Mouse (Mus musculus): Measurements from ENCODE around the gene Gm20388. TPM values are rescaled to one million over a fixed set of nuclear protein-coding genes. Genes with fewer than 3 reads are reported as not detected.

The Gm20388 gene
- polyA plus RNA-seq, 1 experiment from 2014 or later = 7.4 TPM

DNA sequence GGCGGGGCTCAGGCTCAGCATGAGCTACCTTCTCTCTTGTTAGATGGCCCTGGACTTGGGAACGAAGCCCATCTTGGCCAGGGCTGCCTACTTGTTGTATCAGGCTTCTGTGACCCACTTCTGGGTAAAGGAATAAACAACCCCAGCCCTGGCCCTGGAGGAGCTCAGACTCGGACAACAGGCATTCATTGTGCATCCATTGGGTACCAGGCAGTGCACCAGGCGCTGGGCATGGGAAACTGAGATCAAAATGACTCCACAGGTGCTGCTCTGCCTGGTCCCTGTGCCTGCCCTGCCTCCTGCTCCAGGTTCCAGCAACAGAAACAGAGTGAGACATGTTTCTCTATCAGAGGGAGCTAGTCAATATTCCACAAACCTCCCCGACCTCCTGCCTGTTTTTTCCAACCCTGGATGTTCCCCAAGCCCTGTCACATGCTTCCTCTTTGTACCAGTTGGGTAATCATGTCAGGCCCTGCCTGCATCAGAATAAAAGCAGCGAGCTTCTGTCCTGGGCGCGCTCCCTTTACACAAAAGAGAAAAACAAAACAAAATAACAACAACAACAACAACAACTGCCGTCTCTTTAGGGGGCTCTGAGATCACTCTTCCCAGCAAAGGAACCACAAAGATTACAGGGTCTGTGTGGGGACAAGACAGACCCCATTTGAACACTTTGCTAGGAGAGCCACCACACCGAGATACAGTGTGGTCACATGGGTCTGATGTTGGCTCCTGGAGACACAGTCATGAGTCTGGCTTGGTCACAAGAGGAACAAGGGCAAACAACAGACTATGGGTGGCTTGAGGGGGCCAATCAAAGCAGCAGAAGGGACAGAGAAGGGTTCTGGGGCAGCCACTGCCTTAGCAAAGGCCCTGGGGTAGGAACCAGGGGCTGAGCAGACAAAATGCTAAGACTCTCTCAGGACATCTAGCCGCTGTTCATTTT lies 708.9 kb downstream of the Gm20388 start:
- Histone ChIP-seq H3K27me3 (no peaks in the 10 kb centered on the region), H3K27ac (no peak overlapping the region), H3K4me1 (peaks cover 29% of the 10 kb centered on the region), H3K4me2 (no peak overlapping the region), H3K4me3 (replicated peaks) (no peak overlapping the region), H3K36me3 (no peaks in the 10 kb centered on the region), H3K9ac (no peak overlapping the region), H3K9me3 (replicated peaks) (no peaks in the 10 kb centered on the region)
- 75% methylated on average over 11 of the region's 11 CpGs for WGBS
- ATAC-seq (replicated peaks; ENCODE audit: low FRiP score) = no peak

DNA sequence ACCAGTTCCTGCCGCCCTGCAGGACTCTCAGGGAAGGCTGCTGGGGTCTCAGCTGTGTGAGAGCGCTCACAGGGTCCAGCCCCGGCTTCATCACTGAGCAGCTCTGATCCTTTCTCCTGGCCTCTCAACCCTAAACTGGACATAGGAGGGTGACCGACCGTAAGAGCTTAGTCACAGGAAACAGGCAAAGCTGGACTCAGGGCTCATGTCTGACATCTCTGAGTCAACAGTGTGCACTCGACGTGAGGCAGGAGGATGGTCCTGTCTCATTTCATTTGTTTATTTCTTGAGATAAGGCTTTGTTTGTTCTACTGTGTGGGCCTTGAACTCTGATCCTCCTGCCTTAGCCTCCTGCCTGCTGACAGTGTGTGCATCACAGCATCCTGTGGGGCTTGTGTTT lies 709.8 kb downstream of the Gm20388 start:
- Histone ChIP-seq H3K9me3 (replicated peaks) (no peaks in the 10 kb centered on the region), H3K4me2 (no peak overlapping the region), H3K27ac (no peak overlapping the region), H3K27me3 (no peaks in the 10 kb centered on the region), H3K36me3 (no peaks in the 10 kb centered on the region), H3K4me1 (peaks cover 35% of the 10 kb centered on the region), H3K4me3 (replicated peaks) (no peak overlapping the region), H3K9ac (no peak overlapping the region)
- WGBS = 52% methylated on average over 7 of the region's 7 CpGs
- no peak for ATAC-seq (replicated peaks; ENCODE audit: low FRiP score)

DNA sequence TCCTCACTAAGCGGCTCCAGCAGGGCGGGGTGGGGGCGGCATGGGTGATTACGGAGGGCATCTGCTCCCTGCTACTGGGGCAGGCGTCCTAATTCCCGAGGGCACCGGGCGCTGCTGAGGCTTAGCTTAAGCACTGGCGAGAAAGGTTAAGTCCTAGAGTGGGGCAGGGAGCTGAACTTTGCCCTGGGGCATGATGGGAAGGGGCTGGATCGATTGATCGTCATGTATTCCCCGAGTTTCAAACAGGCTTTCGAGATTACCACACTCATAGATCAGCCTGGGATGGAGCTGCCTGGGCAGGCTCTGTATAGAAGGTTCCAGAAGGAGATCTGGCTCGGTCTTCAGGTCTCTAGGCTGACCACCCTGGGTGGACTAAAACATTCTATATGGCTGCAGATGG lies 711.5 kb downstream of the Gm20388 start:
- 78% methylated on average over 14 of the region's 14 CpGs for WGBS
- Histone ChIP-seq H3K4me1 (peaks cover 29% of the 10 kb centered on the region), H3K9ac (no peak overlapping the region), H3K4me3 (replicated peaks) (no peak overlapping the region), H3K36me3 (no peaks in the 10 kb centered on the region), H3K27me3 (no peaks in the 10 kb centered on the region), H3K27ac (no peak overlapping the region), H3K4me2 (no peak overlapping the region), H3K9me3 (replicated peaks) (no peaks in the 10 kb centered on the region)
- ATAC-seq (replicated peaks; ENCODE audit: low FRiP score) = no peak

DNA sequence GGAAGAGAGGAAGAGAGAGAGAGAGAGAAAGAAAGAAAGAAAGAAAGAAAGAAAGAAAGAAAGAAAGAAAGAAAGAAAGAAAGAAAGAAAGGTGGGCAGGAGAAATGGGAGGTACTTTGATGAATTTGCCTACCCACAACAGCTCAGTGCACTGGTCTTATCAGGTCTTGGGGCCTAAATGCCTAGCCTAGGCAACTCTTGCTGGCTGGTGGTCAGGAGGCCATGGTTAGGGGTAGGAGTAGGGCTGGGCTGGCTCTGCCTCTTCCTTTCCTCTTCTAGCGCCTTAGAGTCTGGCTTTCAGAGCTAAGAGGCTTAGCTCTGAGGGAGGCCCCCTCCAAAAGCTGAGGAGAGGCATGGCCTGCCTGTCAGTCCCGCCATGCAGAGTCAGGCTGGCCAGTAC lies 713.0 kb downstream of the Gm20388 start:
- Histone ChIP-seq H3K4me3 (replicated peaks) (no peak overlapping the region), H3K9ac (no peak overlapping the region), H3K27ac (peak overlapping the region; percentile 32; the same call in 1 of the 2 replicates), H3K27me3 (no peaks in the 10 kb centered on the region), H3K9me3 (replicated peaks) (no peaks in the 10 kb centered on the region), H3K4me2 (no peak overlapping the region), H3K36me3 (no peaks in the 10 kb centered on the region), H3K4me1 (peaks cover 20% of the 10 kb centered on the region)
- ATAC-seq (replicated peaks; ENCODE audit: low FRiP score) = peak; percentile 61
- 32% methylated on average over 2 of the region's 2 CpGs for WGBS

DNA sequence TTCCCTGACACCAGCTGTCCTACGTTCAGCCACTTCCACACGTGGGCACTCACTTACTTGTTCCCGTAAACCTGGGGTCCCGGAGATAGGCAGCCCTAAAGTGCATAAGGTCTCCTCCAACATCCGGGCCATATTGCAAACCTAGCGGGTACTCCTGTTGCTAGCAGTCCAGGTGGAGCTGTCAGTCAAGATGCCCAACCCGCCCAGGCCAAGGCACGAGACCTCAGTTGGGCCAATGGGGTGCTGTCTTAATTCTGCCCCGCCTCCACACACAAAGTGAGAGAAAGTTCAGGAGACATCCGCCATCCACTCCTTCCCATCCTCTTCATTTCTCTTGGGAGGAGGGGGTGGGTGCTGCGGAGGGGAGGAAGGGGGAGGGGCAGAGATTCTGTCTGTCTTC lies 715.8 kb downstream of the Gm20388 start:
- no peaks in the 10 kb centered on the region for H3K9me3 ChIP-seq (replicated peaks)
- no peak overlapping the region for H3K4me2 ChIP-seq
- 60% methylated on average over 11 of the region's 11 CpGs for WGBS
- peaks cover 16% of the 10 kb centered on the region for H3K4me1 ChIP-seq
- no peak overlapping the region for H3K9ac ChIP-seq
- H3K36me3 ChIP-seq = no peaks in the 10 kb centered on the region
- ATAC-seq (replicated peaks; ENCODE audit: low FRiP score) = no peak
- no peak overlapping the region for H3K27ac ChIP-seq
- H3K4me3 ChIP-seq (replicated peaks) = no peak overlapping the region
- peaks cover 9% of the 10 kb centered on the region; the same call in 1 of the 2 replicates for H3K27me3 ChIP-seq

DNA sequence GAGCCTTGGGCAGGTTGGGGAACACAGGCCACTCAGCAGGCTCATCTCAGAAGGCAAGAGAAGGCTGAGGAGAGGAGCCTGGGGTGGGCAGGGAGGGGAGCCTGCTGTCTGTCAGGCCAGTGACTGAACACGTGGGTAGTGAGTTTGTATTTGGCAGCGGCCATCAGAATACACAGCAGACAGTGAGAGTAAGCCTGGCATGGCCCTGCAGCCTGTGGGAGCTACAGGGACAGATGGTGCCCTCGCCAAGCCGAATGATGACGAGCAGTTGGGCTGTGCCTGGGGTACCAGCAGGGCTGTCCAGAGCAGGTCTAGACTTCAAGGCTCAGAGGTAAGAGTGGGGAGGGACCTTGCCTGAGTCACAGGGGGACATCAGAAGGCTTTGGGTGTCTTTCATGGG lies 716.7 kb downstream of the Gm20388 start:
- no peaks in the 10 kb centered on the region for H3K9me3 ChIP-seq (replicated peaks)
- WGBS = 86% methylated on average over 5 of the region's 5 CpGs
- H3K27ac ChIP-seq = no peak overlapping the region
- no peak overlapping the region for H3K9ac ChIP-seq
- H3K4me1 ChIP-seq = peaks cover 16% of the 10 kb centered on the region
- H3K36me3 ChIP-seq = no peaks in the 10 kb centered on the region
- H3K4me2 ChIP-seq = no peak overlapping the region
- H3K4me3 ChIP-seq (replicated peaks) = no peak overlapping the region
- ATAC-seq (replicated peaks; ENCODE audit: low FRiP score) = no peak
- H3K27me3 ChIP-seq = peaks cover 17% of the 10 kb centered on the region

DNA sequence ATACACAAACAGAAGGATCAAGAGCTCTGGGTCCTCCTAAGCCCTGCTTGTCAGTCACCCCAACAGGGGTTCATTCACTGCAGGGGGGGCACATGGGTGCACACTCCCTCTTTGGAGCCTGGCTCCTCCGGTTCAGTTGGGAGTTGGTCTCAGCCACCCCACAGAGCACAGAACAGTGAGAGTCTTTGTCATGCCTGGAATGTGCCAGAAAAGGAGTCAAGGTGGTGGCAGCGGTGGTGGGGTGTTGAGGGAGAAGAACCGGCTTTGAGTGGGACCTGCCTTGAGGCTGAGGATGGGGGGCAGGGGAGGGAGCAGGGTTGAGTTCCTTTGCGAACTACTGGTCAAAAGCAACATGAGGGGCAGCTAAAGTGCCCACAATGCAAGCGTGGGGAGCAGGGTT lies 719.4 kb downstream of the Gm20388 start:
- WGBS = 63% methylated on average over 5 of the region's 5 CpGs
- no peak overlapping the region for H3K27ac ChIP-seq

DNA sequence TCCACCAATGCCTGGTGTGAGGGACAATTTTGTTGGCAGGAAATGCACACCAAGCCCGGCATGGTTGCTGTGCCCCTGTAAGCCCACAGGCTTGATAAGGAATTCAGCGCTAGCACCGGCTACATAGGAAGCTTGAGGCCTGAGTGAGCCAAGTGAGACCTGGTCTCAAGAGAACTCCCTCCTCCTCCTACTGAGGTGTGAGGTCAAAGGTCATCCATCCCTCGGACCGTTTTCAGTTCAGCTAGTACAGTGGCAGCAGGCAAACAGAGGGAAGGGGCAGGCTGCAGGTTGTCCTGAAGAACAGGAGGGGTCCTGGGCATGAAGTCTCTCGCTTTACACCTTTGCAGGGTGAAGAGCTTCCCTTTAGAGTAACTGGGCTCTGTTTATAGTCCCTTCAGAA lies 720.2 kb downstream of the Gm20388 start:
- no peak overlapping the region for H3K4me3 ChIP-seq (replicated peaks)
- peaks cover 15% of the 10 kb centered on the region for H3K4me1 ChIP-seq
- peaks cover 48% of the 10 kb centered on the region for H3K27me3 ChIP-seq
- no peaks in the 10 kb centered on the region for H3K36me3 ChIP-seq
- no peak overlapping the region for H3K9ac ChIP-seq
- H3K27ac ChIP-seq = no peak overlapping the region
- WGBS = 34% methylated on average over 6 of the region's 6 CpGs
- H3K4me2 ChIP-seq = no peak overlapping the region
- ATAC-seq (replicated peaks; ENCODE audit: low FRiP score) = no peak
- H3K9me3 ChIP-seq (replicated peaks) = no peaks in the 10 kb centered on the region

More for the DNA sequence above, 719.4 kb downstream of the Gm20388 start:
- Histone ChIP-seq H3K4me3 (replicated peaks) (no peak overlapping the region), H3K4me2 (no peak overlapping the region), H3K27me3 (peaks cover 43% of the 10 kb centered on the region), H3K4me1 (peaks cover 16% of the 10 kb centered on the region), H3K36me3 (no peaks in the 10 kb centered on the region), H3K9ac (no peak overlapping the region), H3K9me3 (replicated peaks) (no peaks in the 10 kb centered on the region)
- ATAC-seq (replicated peaks; ENCODE audit: low FRiP score) = no peak

DNA sequence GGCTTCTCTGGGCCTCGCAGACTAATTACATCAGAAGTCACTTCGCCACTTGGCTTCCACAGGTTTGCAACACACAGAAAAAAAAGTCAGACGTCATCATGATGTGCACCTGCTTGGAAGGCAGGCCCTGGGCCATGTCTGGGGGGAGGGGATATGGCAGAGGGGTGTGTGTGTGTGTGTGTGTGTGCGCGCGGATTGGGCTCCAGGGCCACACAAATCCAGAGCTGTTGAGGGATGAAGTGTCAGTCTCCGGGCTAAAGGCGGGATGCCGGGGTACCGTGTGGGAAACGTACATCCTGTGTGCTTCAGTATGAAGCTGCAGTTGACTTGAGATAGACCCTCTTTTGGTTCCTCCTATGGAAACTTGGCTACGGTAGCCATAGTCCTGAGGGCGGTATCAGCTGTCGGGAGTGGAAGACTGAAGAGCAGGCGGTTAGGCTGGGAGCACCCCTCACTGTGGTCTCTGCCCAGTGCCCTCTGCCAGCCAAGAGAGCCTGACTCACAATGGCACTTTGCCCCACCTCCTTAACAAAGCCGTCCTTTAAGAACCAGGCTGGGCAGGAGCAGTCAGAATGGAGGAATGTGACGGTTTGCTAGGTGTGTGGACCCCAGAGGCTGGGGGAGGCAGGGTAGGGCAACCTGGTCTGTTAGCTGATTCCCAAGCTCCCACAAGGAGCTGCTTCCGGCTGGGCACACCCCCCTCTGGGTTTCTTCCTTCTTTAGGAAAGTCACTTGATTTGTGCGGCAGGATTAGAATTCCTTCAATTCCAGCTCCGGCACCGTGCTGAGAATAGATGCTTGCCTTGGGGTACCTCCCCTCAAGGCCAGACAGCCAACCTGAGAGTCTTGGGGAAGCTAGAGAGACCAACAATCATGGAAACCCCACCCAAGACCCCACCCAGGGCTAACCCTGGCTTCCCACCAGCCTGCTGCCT lies 721.1 kb downstream of the Gm20388 start:
- ATAC-seq (replicated peaks; ENCODE audit: low FRiP score) = no peak
- WGBS = 78% methylated on average over 21 of the region's 21 CpGs
- no peaks in the 10 kb centered on the region for H3K9me3 ChIP-seq (replicated peaks)
- H3K36me3 ChIP-seq = no peaks in the 10 kb centered on the region
- no peak overlapping the region for H3K4me3 ChIP-seq (replicated peaks)
- no peak overlapping the region for H3K9ac ChIP-seq
- peaks cover 15% of the 10 kb centered on the region for H3K4me1 ChIP-seq
- H3K4me2 ChIP-seq = no peak overlapping the region
- peaks cover 48% of the 10 kb centered on the region for H3K27me3 ChIP-seq
- H3K27ac ChIP-seq = no peak overlapping the region

DNA sequence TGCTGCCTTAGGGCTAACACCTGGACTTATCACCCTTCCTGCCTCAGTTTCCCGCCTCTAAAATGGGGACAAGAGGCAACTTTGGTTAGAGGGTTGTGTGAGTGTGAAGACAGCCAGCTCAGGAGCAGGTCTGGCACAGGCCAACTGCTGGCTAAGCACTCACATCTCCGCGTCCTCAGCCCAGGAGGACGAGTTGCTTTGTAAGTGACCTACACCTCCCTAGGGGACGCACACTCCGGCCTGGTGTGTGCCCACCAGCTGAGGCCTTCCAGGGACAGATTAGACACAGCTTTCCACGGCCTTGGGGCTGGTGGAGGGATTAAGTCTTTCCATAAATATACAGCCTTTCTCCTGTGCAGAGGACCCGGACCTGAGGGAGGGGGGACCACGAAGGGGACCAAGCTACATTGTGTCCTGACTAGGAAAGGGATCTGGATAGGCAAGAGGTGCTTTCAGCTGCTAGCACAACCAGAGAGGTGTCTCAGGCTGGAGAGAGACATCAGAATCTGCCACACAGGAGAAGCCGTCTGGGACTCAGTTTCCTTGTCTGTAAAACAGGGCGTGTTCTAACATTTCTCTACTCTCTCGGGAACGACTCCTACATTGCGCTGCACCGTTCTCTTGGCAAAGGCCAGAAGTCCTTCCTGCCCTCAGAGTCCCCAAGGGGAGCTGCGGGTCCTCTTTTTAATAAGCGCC lies 722.5 kb downstream of the Gm20388 start:
- Histone ChIP-seq H3K9me3 (replicated peaks) (no peaks in the 10 kb centered on the region), H3K4me1 (peaks cover 15% of the 10 kb centered on the region), H3K27me3 (peaks cover 48% of the 10 kb centered on the region), H3K36me3 (no peaks in the 10 kb centered on the region), H3K4me3 (replicated peaks) (peak overlapping the region; percentile 64), H3K9ac (peak overlapping the region; percentile 51), H3K4me2 (peak overlapping the region; percentile 99), H3K27ac (no peak overlapping the region)
- WGBS = 40% methylated on average over 17 of the region's 17 CpGs
- no peak for ATAC-seq (replicated peaks; ENCODE audit: low FRiP score)

DNA sequence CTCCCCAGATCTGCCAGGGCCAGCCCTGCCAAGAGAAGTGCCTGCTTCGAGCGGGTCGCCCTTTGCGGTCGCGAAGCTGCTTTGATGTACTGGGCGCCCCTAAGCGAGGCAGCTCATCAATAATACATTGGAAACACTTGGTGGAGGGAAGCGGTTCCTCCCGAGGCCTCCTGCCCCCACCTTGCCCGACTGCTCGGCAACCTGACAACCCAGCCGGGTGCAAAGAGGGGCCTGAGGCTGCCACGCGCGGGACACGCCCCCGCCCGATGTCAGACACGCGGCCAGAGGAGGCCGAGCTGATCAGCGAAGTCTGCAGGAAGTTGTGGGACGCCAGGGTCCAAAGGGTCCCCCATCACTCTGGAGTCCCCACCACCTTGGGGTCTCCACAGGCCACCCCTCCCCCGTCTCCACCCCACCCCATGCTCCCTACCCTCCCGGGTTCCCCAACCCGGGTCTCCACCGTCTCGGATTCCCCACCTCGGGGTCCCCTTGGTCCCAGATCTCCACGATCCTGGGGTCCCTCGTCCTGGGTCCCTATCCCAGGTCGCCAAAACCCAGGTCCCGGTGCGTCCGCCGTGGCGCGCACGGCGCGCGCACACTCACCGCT lies 723.1 kb downstream of the Gm20388 start:
- peak overlapping the region; percentile 99 for H3K4me2 ChIP-seq
- peaks cover 15% of the 10 kb centered on the region for H3K4me1 ChIP-seq
- H3K9ac ChIP-seq = peak overlapping the region; percentile 51
- WGBS = 1% methylated on average over 44 of the region's 44 CpGs
- no peaks in the 10 kb centered on the region for H3K36me3 ChIP-seq
- peak overlapping the region; percentile 64 for H3K4me3 ChIP-seq (replicated peaks)
- no peak overlapping the region for H3K27ac ChIP-seq
- H3K9me3 ChIP-seq (replicated peaks) = no peaks in the 10 kb centered on the region
- ATAC-seq (replicated peaks; ENCODE audit: low FRiP score) = 0 out of 2 replicates have a peak, but pooled peaks have one; percentile 30
- H3K27me3 ChIP-seq = peaks cover 48% of the 10 kb centered on the region
